Mouse (Mus musculus): ENCODE data around the gene Prrt1. TPM values are rescaled to one million over a fixed set of nuclear protein-coding genes. Genes with fewer than 3 reads are reported as not detected.
A peak's percentile ranks its signal among the peaks of the same experiment; 100 is the strongest.

Gene Prrt1
- total RNA-seq, 2 experiments from 2014 or later: 0.35 to 1.5 TPM

DNA sequence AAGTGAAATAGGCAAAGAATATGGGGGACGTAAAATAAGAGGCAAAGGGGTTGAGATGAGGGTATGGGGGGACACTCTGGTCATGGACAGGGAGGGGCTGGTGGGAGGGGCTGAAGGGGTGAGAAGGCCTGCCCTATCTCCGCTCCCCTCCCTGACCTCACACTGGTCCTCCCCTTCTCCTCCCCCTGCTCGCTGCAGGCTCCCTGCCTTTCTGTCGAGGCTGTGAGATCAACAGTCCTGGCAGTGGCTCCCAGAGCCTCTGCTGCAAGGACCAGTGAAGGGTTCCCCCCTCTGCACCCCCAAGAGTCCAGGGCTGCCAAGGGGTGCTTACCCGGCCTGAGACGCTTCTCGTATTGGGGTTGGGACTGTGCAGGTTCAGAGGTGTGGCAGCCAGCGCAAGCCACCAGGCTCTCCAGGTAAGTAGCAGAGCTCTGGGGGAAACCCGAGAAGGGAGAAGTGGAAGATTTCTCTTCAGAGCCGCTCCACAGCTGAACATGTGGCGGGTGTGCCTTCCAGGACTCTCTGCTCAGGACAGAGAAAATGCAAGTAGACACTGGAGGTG is 31.0 kb downstream of the Prrt1 start:
- intact Hi-C loops (cut with DNase I): no loop called here
- DNase-seq: peak in 1 of 2 experiments; percentile 65

GRCm38 (mm10) chr17:34661121-34661591 is 31.8 kb downstream of the Prrt1 start:
- peak in 1 of 2 experiments; percentile 65 for DNase-seq
- intact Hi-C loops (cut with DNase I): no loop called here

DNA sequence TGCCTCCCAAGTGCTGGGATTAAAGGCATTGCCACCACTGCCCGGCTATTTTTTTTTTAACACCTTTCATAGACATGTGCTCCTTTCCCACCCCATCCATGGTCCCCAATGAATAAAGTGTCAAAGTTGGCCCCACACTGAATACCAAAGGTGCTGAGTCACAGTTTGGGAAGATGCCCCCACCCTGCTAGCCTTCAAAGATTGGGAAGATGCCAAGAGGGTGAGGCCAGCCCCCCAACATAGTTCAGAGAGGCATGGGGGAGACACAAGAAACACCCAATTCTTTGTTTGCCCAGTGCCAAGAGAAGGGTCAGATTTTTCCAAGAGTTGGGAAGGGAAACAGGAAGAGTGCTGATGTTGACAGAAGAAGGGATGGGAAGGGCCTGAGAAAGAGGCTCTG is 33.1 kb downstream of the Prrt1 start:
- no peak for DNase-seq
- intact Hi-C loops (cut with DNase I): no loop called here

DNA sequence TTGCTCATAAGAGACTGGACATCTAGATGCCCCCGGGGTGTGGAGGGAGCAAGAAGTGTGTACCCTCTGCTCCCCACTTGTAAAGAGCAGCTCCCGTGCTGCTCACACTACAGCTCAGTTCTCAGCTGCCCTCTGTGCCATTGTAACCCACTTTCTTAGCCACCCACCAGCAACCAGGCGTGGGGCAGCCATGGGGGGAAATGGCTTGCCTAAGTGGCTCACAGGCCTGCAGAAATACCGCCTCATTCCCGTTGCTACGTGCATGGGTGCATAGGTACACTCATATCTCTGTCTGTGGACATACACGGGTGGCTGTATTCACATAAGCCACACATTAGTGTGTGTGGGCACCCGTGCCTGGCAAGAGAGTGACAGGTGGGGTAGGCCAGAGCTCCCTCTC is 33.6 kb downstream of the Prrt1 start:
- intact Hi-C loops (cut with DNase I): no loop called here
- DNase-seq: no peak

DNA sequence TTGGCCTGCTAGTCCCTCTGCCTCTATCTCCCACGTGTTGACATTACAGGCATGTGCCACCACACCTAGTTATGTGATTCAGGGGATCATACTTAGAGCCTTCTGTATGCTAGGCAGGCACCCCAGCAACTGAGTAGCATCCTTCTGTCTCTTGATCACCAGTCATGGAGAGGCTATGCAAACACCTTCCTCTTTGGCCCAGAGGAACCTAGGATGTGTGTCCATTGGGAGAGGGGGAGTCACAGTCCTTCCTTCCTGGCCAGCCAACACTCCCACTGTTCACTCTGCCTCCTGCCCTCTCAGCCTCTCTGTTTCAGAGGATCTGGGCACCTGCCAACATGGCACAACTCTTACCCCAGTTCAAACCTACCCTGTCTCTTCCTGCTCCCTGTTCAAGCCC is 34.2 kb downstream of the Prrt1 start:
- intact Hi-C loops (cut with DNase I): no loop called here
- DNase-seq: no peak

DNA sequence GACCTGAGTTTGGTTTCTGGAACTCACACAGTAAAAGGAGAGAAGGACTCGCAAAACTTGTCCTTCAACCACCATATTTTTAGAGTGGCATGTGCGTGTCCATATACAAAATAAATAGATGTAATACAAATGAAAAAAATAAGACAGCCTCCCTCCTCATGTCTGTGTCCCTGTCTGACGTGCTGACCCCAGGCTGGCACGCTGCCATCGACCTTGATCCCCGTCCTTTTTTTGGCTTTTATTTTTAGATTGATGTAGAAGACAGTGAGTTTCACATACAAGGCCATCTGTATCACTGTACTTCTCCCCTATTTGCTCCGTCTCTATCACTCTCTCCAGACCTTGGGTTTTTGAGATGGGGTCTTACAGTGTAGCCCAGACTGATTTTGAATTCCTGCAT is 35.1 kb downstream of the Prrt1 start:
- no peak for DNase-seq
- intact Hi-C loops (cut with DNase I): no loop called here

DNA sequence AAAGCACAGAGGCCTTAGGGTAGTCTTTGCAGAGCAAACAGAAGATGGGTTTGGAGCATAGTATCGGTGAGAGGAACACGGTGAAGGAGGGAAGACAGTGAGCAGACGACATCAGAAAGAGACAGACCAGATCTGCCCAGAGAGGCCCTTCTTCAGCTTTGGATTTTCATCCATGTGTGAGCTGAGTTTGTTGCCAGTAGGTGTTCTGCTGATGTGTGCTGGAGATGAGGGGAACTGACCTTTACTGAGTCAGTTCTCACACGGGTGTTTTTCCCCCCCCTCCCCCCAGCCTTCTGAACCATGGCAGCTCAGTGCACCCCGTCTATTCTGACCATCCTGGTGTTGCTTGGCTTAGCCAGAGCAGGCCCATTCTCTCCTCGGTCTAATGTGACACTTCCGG is 40.9 kb downstream of the Prrt1 start, which contains the start of gene Tnxb:
Tnxb (plus strand) TSS at position 301 of the 400 bp plus-strand sequence.
- intact Hi-C loops (cut with DNase I): no loop called here
- no peak for DNase-seq

GRCm38 (mm10) chr17:34671151-34672066 is 42.1 kb downstream of the Prrt1 start:
- intact Hi-C loops (cut with DNase I): no loop called here
- no peak for DNase-seq

- intact Hi-C loops (cut with DNase I): no loop called here
- no peak for DNase-seq
These were observed 43.0 kb downstream of the Prrt1 start for GRCm38 (mm10) chr17:34672246-34672792.

DNA sequence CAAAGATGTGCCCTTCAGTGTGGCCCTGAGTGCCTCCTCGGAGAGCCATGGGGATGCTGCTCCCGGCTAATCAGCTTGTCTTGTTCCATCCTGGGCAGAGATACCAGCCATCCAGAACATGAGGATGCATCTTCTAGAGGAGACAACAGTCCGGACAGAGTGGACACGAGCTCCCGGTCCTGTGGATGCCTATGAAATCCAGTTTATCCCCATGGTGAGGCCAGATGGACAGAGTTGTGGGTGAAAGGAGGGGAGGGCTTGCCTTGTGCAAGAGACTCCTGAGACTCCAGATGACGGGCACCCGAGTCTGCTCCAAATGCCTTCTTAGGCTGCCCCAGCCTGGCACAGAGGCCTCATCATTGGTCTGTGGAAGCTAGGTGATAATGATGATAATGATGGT is 43.8 kb downstream of the Prrt1 start:
- DNase-seq: no peak
- intact Hi-C loops (cut with DNase I): no loop called here

- no peak for DNase-seq
- intact Hi-C loops (cut with DNase I): no loop called here
These were observed 45.3 kb downstream of the Prrt1 start for GRCm38 (mm10) chr17:34674524-34675204.

DNA sequence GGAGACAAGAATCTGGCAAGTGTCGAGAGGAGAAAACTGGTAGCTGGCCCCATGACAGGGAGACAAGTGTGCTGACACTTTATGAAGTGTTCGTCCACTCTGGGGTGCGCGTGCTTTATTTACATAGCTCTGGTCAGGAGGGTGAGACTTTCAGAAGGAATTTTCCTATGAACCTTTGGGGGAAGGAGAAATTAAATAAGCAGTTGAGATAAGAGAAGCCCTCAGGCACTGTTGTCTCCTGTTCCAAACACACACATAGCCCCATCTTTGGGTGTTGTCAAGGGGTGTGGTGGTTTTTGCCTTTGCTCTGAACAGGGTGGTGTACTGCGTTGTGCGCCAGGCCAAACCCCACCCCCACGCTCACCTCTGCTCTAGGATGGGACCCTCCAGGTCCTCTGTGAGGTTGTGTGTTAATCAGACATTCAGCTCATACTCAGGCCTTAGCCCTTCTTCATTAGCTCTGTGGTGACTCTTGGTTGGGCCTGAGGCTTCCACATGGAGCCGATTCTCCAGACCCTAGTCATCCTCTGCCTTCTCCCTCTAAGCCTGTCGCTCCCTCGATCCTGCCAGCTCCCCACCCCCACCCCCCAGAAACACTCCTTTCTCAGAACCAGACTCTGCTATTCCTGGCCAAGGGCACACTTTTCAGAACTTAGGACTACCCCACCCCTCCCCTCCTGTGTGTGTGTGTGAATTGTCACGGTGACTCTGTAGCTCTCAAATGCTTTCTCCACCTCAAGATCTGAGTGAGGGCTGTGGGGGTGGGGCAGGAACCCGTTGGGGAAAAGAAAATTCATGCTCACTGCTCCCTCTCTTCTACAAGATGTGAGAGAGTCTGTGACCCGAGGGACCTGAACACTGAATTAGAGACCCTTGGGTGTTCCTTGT is 46.1 kb downstream of the Prrt1 start:
- intact Hi-C loops (cut with DNase I): no loop called here

GRCm38 (mm10) chr17:34676093-34676460 is 46.7 kb downstream of the Prrt1 start:
- intact Hi-C loops (cut with DNase I): no loop called here
- no peak for DNase-seq

More for the DNA sequence above, 46.1 kb downstream of the Prrt1 start:
- no peak for DNase-seq

GRCm38 (mm10) chr17:34676671-34677070 is 47.3 kb downstream of the Prrt1 start:
- intact Hi-C loops (cut with DNase I): no loop called here
- DNase-seq: no peak

- intact Hi-C loops (cut with DNase I): no loop called here
- no peak for DNase-seq
These were observed 50.9 kb downstream of the Prrt1 start for GRCm38 (mm10) chr17:34680191-34680590.

GRCm38 (mm10) chr17:34680621-34681020 is 51.3 kb downstream of the Prrt1 start:
- intact Hi-C loops (cut with DNase I): no loop called here
- DNase-seq: no peak

GRCm38 (mm10) chr17:34681132-34681571 is 51.8 kb downstream of the Prrt1 start:
- no peak for DNase-seq
- intact Hi-C loops (cut with DNase I): no loop called here

DNA sequence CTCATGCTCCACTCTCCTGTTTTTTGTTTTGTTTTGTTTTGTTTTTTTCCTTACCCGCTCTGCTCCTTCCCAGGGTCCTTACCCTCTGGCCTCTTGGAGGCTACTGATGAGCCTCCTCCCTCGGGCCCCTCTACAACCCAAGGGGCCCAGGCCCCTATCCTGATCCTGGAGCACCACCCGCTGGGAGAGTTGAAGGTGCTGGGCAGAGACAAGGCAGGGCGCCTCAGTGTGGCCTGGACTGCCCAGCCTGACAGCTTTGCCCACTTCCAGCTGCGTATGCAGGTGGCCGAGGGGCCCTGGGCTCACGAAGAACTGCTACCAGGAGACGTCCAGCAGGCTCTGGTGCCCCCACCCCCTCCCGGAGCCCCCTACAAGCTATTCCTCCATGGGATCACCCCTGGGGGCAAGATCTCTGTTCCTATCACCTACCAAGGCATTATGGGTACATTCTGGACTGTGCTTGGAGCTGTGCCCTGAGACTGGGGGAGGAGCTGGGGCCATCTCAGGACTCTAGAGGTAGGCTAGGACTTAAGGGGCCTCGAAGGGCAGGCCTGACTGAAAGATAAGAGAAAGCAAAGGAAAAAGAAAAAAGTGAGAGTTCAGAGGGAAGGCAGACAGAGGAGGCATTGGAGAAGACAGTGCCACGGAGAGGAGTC is 52.7 kb downstream of the Prrt1 start:
- intact Hi-C loops (cut with DNase I): no loop called here
- no peak for DNase-seq
